Mouse (Mus musculus) liver, postnatal 0 days (tissue): ENCODE data around the gene Cyp4x1.

Experiments
- CTCF ChIP-seq: sonication (generic); IDR thresholded peaks from 2 replicates; pipeline ENCODE4 v1.5.1; 2016; ENCODE audit warnings: antibody characterized with exemption, low read depth
- EP300 ChIP-seq: IDR thresholded peaks from 2 replicates; pipeline ENCODE4 v1.6.1; 2016; ENCODE audit warnings: antibody characterized with exemption, low read depth, mild to moderate bottlenecking

DNA sequence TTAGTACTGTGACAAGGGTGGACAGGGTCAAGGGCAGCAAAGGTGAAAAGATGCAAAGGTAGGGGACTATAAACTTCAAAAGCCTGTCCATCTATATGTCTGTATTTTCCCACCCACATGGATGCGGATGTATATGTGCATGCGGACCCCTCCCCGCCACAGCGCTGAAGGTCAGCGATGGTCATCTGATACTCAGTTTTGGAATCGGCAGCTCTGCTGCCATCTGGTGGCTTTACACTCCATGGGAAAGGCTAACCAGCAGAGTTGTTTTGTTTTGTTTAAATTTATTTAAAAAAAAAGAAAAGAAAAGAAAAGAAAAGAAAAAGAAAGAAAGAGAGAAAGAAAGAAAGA lies 37.0 kb downstream of the Cyp4x1 start:
- peak; percentile 76 for TF ChIP-seq CTCF
- no peak for TF ChIP-seq EP300
